Mouse (Mus musculus): ENCODE measurements around the gene Agtrap.
"Not testable (repeated sequence)": the region's sequence is repeated elsewhere in the genome, so short reads cannot be mapped to it uniquely, and the experiment has no call there.

Gene Agtrap

DNA sequence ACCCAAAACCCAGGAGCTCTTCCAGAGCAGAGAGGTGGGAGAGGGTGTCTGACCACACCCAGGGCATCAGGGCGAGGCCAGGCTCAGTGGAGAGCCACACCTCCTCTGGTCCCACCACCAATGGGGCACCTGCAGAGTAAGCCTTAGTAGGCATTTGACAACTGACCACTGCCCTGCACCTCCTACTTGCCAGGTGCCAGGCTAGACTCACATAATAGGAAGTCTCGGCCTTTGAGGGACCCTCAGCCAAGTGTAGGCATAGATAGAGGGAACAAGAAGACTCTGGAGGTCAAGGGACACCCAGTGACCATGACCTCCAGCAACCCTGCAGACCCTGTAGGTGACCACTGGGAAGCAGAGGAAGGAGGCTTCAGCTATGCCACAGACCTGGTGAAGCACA is 43.7 kb downstream of the Agtrap start:
- no peak for DNase-seq

DNA sequence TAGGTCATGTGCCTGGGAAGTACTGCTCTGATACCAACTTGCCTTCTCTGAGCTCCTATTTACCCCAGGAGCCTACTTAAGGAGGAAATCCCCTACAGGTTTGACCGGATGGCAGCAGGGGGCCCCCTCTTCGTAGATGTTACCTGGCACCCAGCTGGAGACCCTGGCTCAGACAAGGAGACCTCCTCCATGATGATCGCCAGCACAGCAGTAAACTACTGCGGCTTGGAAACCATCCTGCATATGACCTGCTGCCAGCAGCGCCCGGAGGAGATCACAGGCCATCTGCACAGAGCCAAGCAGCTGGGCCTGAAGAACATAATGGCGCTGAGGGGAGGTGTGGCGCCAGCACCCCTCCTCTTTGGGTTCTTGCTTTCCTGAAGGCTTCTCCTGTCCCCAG is 44.5 kb downstream of the Agtrap start:
- DNase-seq: not testable (repeated sequence)

DNA sequence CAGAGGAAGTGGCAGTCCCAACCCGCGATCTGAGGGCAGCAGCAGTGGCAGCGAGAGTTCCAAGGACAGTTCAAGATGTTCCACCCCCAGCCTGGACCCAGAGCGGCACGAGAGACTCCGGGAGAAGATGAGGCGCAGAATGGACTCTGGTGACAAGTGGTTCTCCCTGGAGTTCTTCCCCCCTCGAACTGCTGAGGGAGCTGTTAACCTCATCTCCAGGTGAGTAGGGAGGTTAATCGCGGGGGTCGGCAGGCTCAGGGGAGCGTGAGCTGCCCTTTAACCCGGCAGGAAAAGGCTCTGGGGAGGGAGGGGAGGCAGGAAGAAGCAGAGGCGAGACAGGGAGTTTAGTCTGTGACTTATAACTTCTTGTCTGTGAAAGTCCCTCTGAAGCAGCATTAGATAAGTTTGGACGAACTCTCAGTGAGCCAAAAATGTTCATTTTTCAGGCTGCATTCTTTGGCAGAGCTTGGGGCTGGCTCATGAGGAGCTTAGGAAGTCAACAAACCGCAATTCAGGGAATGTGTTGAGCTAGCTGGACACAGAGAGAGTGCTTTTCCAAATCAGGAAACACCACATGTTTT is 46.1 kb downstream of the Agtrap start:
- no peak for DNase-seq

DNA sequence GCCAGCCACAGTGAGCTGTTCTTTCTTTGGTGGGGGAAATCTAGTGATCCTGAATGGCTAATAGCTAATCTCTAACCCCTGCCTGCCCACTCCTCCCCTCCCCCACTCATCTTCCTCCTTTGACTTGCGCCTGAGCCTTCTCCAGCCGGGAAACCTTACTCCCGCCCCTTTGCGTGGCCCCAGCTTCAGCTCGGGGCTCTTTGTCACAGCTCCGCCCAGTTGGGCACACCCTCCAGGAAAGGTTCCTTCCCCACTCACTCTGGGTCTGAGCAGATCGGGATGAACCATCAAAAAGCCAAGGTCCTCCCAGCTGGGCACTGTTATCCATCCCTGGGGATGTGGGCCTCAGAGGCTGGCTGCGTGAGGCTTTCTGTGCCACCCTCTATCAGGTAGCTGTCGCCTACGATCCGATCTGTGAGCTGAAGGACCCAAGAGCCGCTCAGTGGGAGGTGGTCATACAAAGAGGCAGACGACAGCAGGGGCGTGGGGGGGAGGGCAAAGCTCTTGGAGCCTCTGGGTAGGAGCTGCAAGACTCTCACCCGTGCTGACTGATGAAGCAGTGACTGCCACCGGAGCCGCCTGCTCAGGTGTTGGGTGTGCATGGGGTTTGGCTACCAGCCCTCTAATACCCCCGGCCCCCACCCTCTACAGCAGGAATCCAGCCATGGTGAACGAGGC is 46.8 kb downstream of the Agtrap start:
- no peak for DNase-seq

DNA sequence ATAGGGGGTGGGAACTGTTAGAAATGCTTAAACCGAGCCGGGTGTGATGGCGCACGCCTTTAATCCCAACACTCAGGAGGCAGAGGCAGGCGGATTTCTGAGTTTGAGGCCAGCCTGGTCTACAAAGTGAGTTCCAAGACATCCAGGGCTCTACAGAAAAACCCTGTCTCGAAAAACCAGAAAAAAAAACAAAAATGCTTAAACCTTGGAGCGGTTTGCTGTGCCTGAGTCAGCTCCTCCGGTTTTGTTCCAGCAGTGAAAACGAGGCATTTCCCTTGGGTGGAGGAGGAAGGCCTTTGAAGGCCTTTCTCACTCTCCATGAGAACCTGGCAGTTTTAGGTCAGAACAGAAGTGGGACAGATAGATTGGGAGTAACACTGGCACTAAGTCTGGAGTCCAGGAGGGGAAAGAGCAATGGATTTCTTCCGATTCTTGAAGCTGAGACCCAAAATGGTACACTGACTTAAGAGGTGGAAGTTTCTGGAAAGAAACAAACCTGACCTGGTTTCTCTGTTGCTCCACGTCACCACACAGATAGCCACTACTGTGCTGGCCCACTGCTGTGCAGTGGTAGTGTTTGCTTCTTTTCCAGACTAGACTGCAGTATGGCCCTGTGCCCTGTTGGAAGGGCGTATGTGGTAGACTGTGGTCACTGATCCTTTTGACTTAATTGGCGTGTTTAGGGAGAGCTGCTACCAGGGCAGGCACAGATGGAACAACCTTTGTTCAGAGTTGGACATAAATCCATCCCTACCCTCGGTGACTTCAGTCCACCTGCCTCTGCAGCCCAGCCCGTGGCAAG is 47.6 kb downstream of the Agtrap start:
- DNase-seq: no peak

DNA sequence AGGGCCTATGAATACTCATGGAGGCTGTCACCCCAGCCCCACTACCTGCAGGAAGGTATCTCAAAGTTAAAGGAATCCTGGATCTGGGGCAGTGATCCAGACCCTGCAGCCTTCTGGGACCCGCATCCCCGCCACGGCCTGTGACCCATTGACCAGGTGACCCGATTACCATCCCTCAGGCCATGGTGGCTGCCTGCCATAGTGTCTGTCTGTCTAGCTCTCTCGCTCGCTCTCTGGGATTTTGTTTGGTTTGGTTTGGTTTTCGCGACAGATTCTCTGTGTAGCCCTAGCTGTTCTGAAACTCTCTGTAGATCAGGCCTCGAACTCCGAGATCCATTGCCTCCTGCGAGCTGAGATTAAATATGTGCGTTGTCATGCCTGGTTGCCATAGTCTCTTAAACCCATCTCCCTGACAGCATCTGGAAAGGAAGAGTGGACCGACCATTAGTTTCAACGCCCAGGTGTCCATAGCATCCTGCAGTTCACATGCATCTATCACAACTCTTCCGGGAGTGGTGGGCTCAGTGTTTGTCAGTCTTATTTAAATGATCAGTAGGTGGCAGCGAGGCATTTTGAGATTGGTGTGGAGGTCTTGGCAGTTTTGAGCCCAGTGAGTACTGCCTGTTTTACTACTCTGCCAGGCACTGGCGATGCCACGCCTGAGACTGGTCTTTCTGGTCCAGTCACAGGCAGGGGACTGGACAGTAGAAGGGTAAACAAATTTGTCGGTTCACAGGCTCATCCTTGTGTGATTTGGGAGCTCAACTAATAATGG is 48.4 kb downstream of the Agtrap start:
- no peak for DNase-seq

DNA sequence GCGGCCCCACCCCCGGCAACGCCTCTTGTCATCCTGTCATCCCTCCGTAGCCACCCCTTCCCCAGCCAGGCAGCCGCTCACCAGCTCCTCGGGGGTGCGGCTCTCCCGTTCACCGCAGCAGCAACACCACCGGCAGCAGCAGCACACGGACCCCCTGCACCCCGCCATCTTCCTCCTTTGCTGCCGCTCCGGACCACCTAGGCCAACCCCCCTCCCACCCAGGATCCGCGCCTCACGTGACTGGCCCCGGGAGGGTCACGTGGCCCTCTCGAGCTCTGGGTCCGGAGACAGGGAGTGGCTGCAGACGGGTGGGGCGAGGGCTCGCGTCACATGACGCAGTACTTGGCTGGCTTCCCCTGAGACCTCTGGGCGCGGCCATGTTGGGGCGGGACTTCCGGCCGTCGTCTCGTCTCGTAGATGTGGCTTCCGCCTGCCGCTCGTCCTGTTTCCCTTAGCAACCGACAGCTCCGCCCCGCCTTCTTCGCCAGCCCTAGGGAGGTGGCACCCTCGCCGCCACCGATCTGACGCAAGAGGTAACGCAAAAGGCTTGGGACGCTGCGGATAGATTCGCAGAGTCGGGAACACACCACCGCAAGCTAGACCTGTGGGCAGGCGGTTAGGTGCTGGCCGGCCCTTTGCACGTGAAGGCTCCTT is 49.1 kb downstream of the Agtrap start, which contains the start of the genes Clcn6 and Mthfr:
Clcn6 (minus strand) TSS at position 222 of the 654 bp plus-strand sequence.
Mthfr (plus strand) TSS at position 478 of the 654 bp plus-strand sequence.
- peak; percentile 99 for DNase-seq

DNA sequence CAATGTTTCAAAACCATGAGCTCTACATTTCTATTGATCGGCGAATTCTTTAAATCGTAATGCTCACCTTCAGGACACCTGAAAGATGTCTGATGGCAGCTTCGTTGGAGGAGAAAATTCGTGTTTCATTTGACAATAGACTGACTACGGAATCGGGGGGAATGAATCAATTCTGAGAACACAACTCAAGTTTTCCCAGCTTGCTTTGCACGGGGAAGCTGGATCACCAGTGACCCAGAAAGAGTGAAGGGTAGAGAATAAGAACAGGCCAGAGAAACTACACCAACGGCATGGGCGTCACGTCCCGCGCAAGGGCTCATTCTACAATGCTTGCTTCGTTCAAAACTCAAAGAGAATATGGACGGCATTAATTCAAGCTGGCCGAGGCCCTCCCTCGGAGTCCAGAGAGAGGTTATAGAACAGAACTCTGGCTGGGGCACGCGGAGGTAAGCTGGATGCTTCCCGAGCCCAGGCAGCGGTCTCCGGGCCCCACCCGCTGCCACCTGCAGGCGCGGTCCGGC is 49.7 kb downstream of the Agtrap start:
- DNase-seq: no peak

DNA sequence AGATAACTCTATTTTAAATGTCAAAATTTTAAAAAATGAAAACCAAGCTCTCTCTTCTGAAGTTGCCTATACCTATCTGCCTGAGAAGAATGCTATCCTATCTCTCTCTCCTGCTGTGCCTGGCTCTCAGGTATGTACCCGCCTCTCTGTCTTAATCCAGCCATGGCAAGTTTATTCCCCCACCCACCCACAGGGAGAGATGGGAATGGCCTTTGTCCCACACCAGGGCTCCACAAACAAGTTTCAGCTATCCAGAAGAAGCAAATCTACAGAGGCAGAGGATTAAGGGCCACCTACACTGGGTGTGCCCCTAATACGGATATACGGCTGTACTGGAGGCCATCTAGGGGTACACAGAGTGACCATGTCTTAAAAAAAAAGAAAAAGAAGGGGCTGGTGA is 52.4 kb downstream of the Agtrap start:
- no peak for DNase-seq

DNA sequence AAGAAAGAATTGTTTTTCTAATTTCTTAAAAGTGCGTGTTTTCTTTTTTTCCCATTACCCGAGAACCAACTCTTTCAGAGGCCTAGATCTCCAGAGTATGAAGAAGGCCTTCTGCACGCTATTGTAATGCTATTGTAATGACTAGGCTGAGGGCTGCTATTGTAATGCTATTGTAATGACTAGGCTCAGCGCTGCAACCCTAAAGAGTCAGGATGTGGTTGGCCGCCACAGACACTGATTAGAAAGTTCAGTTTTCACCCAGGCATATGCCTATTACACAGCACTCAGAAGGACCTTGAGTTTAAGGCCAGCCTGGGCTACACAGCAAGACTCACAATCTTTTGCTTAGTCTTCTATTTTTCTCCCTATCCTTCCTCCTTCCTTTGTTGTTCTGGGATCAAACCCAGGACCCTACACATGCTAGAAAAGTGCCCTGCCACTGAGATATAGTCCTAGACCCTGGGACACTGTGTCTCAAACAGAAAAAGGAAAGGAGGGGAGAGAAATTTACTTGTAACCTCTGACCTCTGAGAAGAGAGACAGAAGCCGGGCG is 53.9 kb downstream of the Agtrap start:
- DNase-seq: no peak

DNA sequence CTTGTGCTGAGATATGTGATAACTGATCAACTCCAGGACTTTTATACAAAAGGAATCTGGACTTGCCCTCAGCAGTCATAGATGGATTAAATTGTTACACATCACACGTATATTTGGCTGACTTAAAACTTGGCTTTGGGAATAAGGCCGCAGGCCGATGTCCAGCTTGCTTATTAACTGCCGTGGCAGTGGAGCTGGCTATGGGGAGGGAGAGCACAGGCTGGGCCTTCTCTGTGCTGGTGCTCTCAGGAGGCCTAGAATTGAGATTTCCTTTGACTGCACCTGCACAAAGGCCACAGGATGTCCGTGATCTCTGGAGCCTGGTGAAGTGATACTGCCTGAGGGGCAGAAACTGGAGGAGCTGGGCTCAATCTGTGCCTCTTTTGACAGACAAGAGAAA is 57.3 kb downstream of the Agtrap start:
- no peak for DNase-seq

DNA sequence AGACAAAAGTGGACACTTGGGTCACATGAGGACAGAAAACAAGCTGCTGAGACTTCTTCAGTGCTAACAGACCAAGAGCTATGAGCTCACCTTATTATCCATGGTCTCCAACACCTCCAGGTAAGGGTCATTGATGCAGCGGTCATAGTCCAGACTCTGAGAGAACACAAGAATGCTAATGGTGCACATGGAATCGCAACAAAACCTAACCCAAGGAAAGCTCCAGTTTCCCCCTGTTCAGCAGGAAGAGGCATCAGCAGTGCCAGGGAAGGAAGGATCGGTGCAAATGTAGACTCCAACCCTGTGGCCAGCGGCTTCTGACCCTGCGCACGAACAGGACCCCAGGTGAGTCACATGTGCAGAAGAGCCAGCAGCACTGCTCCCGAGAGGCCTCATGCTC is 58.5 kb downstream of the Agtrap start:
- DNase-seq: no peak
